Mouse (Mus musculus) thymus, adult 2 months (tissue): ENCODE results near the gene Rp2. TPM values are rescaled to one million over a fixed set of nuclear protein-coding genes. Genes with fewer than 3 reads are reported as not detected.

ENCODE experiments used
- DNase-seq: peaks from one replicate; pipeline ENCODE4 v3.0.0; 2021
- H3K27ac ChIP-seq: fragments of 200-500 bp; 2 replicates; pipeline ENCODE4 v1.5.1; 2012; ENCODE audit warnings: low read length, control low read depth; ENCODE audit not compliant: control insufficient read depth, insufficient read depth
- H3K27me3 ChIP-seq: fragments of 200-500 bp; 2 replicates; pipeline ENCODE4 v1.6.1; 2012; ENCODE audit warnings: mild to moderate bottlenecking, low read length, moderate library complexity, mixed read lengths; ENCODE audit not compliant: control insufficient read depth, insufficient read depth
- H3K36me3 ChIP-seq: fragments of 200-500 bp; 2 replicates; pipeline ENCODE4 v1.6.1; 2012; ENCODE audit warnings: mild to moderate bottlenecking, low read length, moderate library complexity; ENCODE audit not compliant: control insufficient read depth, insufficient read depth
- H3K4me1 ChIP-seq: fragments of 200-500 bp; replicated peaks from 2 replicates; pipeline ENCODE4 v1.6.1; 2012; ENCODE audit warnings: low read length; ENCODE audit not compliant: control insufficient read depth, insufficient read depth
- H3K4me3 ChIP-seq: fragments of 200-500 bp; 2 replicates; pipeline ENCODE4 v1.5.1; 2012; ENCODE audit warnings: mild to moderate bottlenecking, low read length, control low read depth, moderate library complexity; ENCODE audit not compliant: control insufficient read depth, insufficient read depth
- CTCF ChIP-seq: fragments of 200-500 bp; IDR thresholded peaks from 2 replicates; pipeline ENCODE4 v1.5.1; 2012; ENCODE audit warnings: mild to moderate bottlenecking, control low read depth, low read length, moderate library complexity, borderline replicate concordance; ENCODE audit not compliant: control insufficient read depth, poor library complexity, insufficient read depth; ENCODE audit errors: extremely low read depth
- POLR2A ChIP-seq: fragments of 200-500 bp; IDR thresholded peaks from 2 replicates; pipeline ENCODE4 v1.6.1; 2012; ENCODE audit warnings: mild to moderate bottlenecking, low read length, control low read depth, moderate library complexity; ENCODE audit not compliant: control insufficient read depth, poor library complexity, insufficient read depth; ENCODE audit errors: extremely low read depth
- WGBS: fragments of 180-500 bp; shearing (Covaris S2); methylation state at CpG from one replicate; pipeline ENCODE4 v1.1.7; 2018; 5-methylcytosine and 5-hydroxymethylcytosine counted together
- polyA plus RNA-seq: library from polyadenylated mRNA; depleted of rRNA; stranded (reverse); fragments of >200 nt; gene quantifications from 2 replicates; pipeline ENCODE4 v1.2.3, GENCODE M21; 2012; rRNA removed

Gene Rp2
- polyA plus RNA-seq, 1 experiment, result 8.1 TPM

DNA sequence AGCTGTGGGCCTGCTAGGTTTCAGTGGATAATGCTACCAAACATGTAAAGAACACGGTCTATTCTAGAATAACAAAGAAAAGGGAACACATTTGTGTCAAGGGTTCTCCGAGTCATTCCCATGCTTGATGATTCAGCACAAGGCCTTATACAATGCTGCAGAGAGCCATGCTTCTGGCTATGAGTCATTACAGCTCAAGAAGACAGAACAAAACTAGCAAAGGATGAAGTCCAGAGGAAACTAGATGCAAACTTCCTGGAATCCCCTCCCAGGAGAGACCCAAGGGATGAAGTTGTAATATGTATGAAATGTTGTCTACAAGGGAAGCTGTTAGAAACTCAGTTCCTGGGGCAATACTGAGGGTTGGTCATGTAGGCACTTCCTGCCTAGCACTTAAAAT, 54.2 kb downstream of the Rp2 start:
- Histone ChIP-seq H3K4me1 (no peaks in the 10 kb centered on the region), H3K36me3 (no peaks in the 10 kb centered on the region), H3K27ac (no peak overlapping the region), H3K27me3 (no peaks in the 10 kb centered on the region), H3K4me3 (no peak overlapping the region)
- TF ChIP-seq POLR2A (no peak), CTCF (no peak)
- no peak for DNase-seq
- 81% methylated on average over 2 of the region's 2 CpGs for WGBS

DNA sequence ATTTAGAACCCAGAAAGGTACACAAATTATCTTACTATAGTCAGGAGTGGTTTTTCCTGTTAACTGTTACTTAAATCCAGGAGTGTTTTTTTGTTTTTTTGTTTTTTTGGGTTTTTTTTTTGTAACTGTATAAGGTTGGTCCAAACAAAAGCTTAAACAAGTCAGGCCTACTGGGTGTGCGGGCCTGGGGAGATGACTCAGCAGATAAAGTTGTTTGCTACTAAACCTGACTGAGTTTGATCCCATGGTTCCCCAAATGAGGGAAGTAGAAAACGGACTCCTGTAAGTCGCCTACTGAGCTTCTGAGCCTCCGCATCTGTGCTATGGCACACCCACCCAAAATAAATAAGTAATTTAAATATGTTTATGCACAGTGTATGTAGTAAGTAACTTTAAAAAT, 55.3 kb downstream of the Rp2 start:
- TF ChIP-seq CTCF (no peak), POLR2A (no peak)
- no peak for DNase-seq
- no peaks in the 10 kb centered on the region for H3K27me3 ChIP-seq
- no peaks in the 10 kb centered on the region for H3K4me1 ChIP-seq
- WGBS, result 75% methylated on average over 4 of the region's 4 CpGs
- no peak overlapping the region for H3K27ac ChIP-seq
- H3K36me3 ChIP-seq, result no peaks in the 10 kb centered on the region
- H3K4me3 ChIP-seq, result no peak overlapping the region

DNA sequence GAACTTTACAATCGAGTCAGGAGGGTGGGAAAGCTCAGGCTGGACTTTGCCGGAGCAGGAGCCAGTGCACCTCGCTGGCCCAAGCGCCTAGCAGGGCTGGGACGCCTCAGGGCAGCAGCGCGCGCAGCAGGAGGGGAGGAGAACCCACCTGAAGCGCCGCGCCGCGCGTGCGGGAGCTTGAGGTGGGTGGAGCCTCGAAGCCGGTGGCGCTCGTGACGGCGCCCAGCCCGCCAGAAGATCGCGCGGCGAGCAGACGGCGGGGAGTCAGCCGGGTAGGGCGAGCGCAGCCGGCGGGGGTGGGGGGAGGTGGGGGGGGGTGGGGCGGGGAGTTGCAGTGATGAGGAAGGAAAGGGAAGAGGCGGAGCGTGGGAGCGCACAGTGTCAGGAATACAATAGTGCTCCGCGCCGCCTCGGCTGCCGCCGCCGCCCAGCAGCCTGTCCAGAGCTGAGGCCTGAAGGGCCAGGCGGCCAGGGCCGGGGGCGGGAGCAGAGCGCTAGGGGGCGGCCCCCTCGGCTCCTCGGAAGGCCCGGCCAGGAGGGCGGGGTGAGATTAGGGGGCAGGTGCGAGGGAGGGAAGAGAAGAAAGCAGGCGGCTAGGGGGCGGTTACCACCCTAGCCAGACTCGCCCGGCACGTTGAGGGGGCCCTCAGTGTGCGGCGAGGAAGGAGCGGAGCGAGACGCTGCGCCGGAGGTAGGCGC, 61.0 kb downstream of the Rp2 start, which contains the start of gene Jade3:
TSS of gene Jade3 (plus strand) at position 549 of the 699 bp plus-strand sequence.
- Histone ChIP-seq H3K27ac (peak within 1 kb of the TSS; percentile 64; the same call in 1 of the 2 replicates), H3K36me3 (no peaks in the 10 kb centered on the region), H3K4me3 (peak within 1 kb of the TSS; percentile 81), H3K27me3 (no peaks in the 10 kb centered on the region), H3K4me1 (no peaks in the 10 kb centered on the region; the same call in 1 of the 2 replicates)
- TF ChIP-seq CTCF (no peak), POLR2A (peak; percentile 57; the same call in 1 of the 2 replicates)
- DNase-seq, result peak; percentile 76
- under 1% methylated on average over 19 of the region's 67 CpGs for WGBS

DNA sequence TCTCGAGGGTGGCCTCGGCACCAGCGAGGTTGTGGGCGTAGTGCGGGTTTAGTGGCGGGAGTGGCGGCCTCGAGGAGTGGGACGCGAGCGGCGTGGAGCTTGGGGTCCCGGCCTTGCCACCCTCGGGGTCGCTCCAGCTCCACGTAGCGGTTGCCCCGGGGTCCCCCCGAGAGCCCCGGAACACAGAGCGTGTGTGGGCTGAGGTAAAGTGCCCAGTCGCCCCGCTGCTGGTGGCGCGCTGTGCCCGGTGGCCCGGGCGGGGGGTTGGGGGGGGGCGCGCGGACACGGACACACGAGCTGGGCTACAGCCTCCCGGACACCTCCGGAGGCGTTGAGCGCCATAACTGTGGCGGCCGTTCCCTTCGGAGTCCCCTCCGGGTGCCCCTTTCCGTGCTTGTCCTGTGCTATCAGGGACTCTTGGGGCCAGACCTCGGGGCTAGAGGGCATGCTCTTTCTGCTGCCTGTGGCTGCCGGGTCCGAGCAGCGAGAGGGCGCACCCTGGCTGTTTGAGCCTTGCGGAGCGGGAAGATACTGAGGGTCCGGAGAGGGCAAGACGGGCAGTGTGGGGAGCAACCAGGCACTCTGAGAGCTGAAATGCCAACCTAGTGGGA, 61.7 kb downstream of the Rp2 start:
- peak; percentile 37 for DNase-seq
- H3K27ac ChIP-seq, result no peak overlapping the region
- H3K4me3 ChIP-seq, result peak overlapping the region; percentile 81
- no peak for TF ChIP-seq CTCF
- TF ChIP-seq POLR2A, result no peak
- under 1% methylated on average over 43 of the region's 51 CpGs for WGBS
- H3K27me3 ChIP-seq, result no peaks in the 10 kb centered on the region
- H3K36me3 ChIP-seq, result no peaks in the 10 kb centered on the region
- no peaks in the 10 kb centered on the region; the same call in 1 of the 2 replicates for H3K4me1 ChIP-seq

Other genes with a start within 250 kb of the Rp2 start
- 6.6 and 7.1 TPM in 2 replicates for gene Slc9a7, start 72.7 kb upstream of the Rp2 start, polyA plus RNA-seq
- gene Jade3, start 61.2 kb downstream of the Rp2 start, polyA plus RNA-seq, result 1.8 and 2.4 TPM in 2 replicates
- 0.45 TPM in 1 of 2 replicates, not detected in the other for gene Rgn, start 185.3 kb downstream of the Rp2 start, polyA plus RNA-seq